Mouse (Mus musculus) kidney, postnatal 25 days (tissue): ENCODE results near the gene Clmn.

Experiments
- DNase-seq, 2 experiments: peaks; one replicate each; pipeline ENCODE4 v3.0.0; 2021; ENCODE audit warnings: mixed read lengths in 2 of 2

The Clmn gene

DNA sequence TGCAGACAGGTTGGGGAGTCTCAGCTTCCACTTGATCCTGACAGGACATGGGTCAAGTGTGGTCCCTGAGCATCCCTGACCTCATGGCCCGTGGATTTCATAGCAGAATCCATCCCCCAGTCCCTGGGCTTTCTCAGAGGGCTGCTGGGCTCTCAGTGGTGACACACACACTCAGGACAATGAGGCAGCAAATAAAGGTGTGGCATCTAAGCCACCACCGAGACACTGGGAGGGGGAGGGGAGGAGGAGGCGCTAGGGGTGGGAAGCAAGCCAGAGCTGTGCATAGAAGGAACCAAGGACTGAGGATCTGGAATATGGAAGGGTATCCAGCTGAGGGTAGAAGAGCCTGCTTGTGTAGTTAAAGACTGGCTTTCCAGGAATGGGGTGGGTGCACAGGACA is 11.2 kb upstream of the Clmn start:
- no peak for DNase-seq

DNA sequence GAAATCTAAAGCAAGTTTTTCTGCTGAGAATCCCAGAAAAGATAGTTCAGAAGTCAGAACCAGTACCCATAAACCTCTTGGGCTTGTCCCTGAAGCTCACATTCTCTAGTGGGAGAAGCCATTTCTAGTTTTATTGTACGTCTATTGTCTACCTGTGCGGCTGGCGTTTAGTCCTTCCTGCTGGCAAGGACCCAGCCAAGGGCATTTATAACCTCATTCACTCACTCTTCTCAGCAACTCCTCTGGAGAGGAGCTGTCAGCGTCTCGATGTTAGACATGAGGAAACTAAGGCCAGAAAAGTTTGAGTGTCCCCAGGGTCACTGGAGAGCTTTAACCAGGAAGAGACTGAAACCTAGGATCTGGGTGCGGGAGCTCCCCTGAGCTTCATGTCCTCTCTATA is 7.1 kb upstream of the Clmn start:
- no peak for DNase-seq

DNA sequence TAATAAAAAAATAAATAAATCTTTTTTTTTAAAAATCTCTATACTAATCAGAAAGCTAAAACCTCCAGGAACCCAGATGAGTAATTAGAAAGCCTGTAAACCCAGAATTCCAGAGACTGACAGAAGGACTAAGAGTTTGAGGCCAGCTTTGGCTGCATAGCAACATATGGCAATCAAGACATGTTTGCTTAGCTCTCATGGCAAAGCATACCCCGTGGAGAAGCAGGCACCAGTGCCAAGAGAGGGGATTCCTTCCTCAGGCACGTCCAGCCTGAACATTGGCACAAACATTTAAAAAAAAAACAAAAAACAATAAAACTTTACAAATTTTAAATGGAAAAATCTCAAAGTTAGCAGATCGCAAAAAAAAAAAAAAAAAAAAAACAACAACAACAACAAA is 4.9 kb upstream of the Clmn start:
- DNase-seq = no peak

DNA sequence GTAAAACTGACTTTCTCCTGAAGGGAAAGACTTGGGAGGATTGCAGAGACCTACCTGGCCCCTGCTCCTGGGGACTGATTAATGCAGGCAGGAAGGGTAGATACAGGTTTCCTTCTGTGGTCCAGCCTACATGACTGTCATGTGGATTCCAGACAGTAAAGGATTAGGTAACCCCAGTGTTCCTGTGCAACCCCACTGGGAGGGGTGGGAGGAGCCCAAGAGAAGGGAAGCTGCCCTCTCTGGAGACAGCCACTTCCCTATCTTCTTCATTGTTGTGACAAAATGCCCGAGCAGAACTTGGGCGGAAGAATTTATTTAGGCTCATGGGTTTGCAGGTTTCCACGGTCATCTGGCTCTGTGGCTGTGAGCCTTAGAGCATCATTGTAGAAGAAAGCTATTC is 3.6 kb upstream of the Clmn start:
- no peak for DNase-seq

DNA sequence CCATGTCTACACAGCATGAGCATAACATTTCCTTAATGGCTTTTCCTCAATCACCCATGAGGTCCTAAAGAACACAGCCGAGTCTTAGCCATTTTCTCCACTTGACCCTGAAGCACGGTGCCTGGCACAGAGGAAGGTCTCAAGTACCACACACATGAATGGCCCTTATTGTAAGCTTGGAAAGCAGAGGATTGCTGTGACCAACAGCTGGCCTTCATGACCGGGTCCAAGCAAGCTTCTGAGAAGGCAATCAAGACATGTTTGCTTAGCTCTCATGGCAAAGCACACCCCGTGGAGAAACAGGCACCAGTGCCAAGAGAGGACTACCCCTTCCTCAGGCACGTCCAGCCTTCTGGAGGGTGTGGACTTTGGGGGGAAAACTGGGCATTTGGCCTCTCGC is 3.0 kb upstream of the Clmn start:
- DNase-seq = no peak

DNA sequence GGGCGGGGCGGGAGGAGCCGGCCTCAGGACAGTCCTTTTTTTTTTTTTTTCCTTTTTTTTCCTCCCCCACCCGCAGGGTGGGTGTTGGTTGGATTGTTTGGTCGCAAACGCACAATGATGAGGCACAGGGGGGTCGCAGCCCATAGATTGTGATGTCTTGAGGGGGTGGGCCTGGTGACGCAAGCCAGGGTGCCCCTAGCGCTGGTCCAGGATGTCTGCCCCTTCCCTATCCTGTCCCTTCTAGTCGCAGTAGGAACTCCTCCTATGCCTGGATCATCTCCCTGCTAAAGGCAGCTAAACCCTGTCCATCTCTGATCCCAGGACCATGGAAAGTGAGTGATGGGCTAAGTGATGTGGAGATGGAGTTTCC is 275 bp upstream of the Clmn start:
- peak in 1 of 2 experiments; percentile 56 for DNase-seq

DNA sequence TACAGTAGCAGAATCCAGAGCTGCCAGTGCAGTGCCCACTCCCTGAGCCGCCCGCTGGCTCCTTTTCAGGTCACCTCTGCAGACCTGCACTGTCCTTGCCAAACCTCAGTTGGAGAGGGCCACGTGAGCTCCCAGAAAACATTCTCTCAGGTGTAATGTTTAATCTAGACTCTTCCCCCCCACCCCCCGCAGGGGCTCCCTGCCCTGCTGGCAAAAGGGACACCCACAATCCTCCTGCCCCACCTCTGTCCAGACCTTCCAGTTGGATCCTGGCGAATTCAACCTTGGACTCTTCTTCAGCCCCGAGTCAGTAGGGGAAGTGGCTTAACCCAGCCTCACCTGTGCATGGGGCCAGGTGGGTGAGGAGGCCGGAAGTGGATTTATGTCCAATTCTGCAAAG is 1.2 kb downstream of the Clmn start:
- DNase-seq = peak; percentile 90 to 95

DNA sequence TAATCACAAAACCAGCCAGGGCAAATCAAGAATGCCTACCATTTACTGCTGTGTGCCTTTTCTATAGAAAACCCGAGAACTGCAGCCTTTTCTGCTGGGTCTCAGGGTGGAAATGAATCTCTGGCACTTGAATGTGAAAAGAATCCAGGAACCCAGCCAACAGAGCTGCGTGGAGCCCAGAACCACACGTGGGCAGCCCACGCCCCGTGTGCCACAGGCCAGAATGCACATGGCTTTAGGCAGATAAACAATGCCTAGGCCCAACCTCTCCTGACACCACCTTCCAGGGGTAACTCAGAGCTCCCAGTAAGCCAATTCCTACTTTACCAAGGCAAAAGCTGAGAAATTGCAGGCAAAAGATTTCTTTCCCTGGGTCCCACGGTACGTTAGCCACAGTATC is 5.7 kb downstream of the Clmn start:
- no peak for DNase-seq

DNA sequence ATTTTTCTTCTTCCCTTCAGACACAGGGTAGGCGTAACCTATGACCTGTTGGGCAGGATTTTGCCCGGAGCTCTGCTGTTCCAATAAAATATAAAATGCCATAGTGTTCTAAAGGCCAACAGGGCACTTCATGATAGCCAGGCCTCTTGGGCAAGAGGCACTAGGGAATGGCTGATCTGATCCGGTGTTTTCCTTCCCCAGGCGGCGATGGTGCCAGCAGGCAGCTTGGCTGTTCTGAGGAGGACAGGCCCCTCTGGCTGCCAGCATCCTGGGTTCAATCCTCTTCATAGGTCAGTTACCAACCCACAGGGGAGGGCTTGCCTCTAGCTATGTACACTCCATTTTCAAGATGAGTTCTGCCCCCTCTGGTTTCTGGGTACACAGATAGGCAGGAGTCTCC is 6.1 kb downstream of the Clmn start:
- peak in 1 of 2 experiments; percentile 65 for DNase-seq

DNA sequence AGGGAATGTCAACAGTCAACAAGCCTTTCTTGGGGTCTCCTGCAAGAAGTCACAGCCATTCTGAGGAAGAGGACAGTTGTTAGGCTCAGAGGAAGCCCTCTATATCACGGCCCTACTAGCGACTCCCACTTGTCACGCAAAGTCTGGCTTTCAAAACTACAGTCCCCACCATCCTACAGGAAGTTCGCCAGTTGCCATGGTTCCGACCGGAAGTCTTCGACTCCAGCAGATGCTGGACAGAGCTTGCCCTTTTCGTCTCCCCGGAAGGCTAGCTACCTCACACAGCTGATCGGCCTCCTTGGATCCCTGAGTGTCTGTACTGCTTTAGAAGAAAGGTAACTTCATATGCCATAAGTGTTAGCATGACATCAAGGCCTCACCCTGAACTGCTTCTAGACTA is 7.3 kb downstream of the Clmn start:
- no peak for DNase-seq

DNA sequence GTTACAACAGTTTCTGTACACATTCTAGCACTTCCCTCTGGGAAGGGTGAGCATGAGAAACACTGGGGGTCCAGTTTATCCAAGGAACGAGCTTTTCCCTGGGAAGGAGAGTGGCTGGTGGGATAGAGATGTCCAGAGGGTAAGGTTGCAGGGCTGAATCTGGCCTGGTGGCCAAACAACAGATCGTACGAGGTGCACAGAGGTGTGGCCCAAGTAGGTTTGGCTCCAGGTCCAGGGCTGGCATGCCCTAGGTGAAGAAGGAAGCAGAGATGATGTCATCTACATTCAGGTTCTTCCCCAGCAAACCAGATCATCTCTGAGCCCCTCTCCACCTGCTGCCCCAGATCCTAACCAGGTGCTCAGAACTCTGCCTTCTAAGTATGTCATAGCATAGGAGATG is 8.3 kb downstream of the Clmn start:
- DNase-seq = no peak

DNA sequence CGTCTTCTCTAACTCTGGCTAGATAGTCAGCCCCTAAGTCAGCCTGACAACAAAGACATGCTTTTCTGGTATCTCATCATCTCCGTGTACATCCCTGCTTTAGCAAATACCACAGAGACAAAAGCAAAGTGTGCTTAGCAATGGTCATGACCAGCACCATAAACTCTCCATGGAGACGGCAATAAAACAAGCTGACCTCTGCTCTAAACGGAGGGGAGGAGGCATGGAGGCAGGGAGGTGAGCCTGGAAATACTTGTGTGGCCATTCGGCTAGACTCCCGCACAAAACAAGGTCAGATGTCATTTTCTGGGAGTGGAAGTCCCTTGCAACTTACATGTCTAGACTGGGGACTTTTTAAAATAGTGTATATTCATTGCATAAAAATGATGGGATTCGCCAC is 9.3 kb downstream of the Clmn start:
- DNase-seq = peak in 1 of 2 experiments; percentile 67

DNA sequence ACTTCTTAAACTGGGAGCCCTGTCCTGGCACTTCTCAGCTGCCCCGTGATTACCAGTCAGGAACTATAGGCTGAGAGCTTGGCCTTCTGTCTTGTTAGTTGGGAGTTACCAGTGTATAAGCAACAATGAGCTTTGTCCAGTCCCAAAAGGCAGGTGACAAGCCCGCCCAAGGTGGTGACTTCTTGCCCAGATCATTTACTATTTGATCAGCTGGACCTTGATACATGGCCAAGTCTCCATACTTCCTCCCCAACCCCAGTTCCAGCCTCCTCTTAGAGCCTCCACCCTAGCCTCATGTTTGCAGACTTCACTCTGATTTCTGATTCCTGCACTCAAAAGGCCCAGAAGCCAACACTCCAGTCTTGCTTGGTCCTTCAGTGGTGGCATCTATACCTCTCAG is 10.1 kb downstream of the Clmn start:
- no peak for DNase-seq

DNA sequence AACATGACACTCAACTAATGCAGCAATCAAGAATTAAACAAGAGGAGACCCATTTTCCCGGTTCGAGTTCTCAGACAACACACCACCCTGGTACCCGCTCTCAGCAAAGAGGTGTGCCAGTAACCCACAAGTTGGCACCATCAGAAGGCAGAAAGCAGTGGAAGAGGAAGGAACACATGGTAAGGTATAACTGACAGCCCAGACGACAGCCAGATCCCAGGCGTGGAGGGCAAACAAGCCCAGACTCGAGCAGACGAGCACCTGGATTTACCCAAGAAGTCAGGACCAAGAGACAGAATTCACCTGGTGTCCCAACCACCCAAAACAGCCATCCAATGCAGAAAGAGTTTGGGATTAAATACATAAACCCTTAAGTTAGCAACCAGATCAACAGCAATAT is 11.5 kb downstream of the Clmn start:
- DNase-seq = no peak

DNA sequence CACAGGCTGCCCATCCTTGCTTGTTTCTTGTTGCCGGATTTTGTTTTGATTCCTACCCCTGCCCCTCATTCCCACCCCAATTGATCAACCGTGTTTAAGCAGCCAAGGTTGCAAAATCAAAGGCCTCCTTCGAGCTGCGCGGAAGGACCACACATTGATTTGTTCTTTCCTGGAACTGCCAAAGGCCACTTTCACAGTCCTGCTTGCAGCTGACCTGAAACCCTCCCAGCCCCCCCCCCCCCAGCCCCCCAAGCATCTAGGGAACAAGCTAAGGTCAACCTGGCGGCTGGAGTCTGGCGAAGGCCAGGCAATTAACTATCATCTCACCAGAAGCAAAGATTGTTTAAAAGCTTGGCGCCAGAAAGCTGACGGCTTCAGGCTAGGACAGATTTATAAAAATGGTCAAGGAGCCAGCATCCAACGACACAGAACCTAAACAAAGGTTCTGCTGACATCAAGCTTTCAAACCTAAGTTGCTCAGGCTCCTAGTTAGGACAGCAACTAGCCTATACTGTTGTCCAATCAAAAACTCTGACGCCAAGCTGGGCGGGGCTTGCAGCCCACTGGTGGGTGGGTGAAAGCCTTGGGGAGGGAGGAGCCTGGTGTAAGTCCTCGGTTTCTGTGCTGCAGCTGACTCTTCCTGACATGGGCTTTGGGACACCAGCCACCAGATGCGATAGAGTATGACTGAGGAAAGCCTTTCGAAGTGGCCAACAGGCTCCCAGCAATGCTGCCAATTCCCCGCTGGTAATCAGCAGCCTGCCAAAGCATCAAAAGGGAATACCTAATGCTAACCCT is 13.0 kb downstream of the Clmn start:
- DNase-seq = peak; percentile 72 to 85

DNA sequence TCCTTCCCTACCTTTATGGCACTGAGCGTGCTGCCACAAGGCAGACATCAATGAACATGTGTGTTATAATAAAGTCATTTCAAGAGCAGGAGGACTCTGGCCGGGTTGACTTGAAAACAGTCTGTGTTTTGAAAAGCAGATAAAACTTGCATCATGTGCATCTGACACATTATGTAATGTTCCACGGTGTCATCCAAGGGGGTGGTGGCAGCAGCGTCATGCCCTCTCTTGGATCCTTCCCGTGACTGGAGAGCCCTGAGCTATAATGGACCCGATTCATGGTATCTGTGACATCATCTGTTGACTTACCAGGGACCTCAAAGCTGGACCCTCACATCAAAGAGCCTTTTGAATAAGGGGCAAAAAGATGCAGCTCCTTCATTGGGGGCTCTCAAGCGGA is 14.8 kb downstream of the Clmn start:
- no peak for DNase-seq

DNA sequence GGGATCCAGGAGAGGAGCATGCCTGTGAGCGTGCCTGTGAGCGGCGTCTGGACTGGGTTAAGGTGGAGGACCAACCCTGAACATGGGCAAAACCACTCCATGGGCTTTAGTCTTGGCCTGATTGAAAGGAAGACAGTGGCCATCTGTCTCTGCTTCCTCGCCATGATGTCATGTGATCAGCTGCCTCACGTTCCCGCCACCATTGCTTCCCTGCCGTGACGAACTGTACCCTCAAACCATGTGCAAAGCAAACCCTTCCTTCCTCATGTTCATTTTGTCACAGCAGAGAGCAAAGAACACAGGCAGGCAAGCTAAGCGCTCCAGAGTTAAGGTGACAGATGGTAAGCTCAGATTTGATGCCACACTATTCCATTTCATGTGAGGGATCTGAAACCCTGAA is 16.2 kb downstream of the Clmn start:
- no peak for DNase-seq

DNA sequence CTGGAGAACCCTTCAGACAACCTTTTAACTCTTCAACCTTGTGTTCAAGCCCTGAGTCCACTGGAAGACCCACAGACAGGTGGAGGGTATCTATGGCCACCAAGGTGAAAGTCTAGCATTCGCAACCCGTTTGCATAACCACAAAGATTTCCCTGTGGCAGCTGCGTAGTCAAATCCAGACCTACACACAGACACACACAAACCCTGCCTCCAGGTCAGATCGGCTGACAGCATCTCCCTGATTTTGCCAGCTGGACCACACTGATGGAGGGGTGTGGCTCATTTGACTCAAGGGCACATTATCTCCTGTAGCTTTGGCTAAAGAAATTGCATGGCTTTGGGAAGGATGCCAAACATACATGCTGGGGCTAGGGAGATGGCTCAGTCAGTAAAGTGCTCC is 17.6 kb downstream of the Clmn start:
- no peak for DNase-seq

DNA sequence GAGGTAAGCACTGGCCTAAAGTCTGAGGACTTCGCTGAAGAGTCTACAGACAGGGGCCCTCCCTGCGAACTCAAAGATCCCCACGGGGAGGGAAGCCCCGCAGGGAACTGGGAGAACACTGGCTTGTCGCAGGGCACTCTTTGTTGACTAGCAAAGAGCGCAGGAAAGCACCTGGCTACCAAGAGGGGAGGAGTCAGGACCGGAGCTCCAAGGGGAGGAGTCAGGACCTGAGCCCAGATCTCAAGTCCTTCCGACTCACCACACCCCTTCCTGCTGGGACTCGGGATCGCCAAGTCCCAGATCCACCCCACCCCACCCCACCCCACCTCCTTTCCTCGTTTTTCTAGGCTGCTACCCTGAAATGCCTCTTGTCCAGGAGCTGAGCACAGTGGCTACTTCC is 19.2 kb downstream of the Clmn start:
- DNase-seq = peak; percentile 69 to 89

DNA sequence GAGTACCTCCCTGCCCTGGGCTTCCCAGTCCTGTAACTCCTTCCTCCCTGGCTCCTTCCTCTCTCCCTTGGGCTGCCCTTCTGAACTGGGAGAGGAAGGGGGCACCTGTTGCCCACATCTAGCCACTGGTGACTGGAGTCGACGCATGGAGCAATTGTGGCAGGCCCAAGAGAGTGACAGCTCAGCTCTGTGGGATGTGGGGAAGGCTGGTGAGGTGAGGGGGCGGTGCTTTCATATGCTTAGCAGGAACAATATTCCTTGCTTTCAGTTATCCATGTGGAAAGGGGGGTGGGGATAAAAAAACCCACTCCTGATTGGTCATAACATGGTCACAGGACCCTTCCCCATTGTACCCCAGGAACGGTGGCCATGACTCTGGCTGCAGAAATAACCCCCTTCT is 19.9 kb downstream of the Clmn start:
- DNase-seq = no peak

DNA sequence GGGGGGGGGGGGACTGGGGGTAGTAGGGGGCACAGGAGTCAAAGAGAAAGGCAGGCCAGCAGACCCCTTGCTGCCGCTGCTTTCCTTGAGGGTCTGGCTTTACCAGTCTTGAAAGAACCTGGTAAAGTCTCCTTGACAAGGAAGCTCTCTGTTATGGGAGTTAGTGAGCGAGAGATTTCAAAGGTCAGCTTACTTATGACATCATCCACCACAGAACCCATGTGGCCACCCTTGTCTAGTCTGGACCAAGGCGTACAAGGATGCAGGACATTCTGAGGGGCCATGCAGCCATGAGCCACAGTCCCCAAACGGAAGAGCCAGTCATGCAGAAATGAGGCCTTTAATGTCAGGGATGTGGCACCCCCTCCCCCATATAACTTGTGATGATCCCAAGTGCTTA is 20.6 kb downstream of the Clmn start:
- DNase-seq = no peak

DNA sequence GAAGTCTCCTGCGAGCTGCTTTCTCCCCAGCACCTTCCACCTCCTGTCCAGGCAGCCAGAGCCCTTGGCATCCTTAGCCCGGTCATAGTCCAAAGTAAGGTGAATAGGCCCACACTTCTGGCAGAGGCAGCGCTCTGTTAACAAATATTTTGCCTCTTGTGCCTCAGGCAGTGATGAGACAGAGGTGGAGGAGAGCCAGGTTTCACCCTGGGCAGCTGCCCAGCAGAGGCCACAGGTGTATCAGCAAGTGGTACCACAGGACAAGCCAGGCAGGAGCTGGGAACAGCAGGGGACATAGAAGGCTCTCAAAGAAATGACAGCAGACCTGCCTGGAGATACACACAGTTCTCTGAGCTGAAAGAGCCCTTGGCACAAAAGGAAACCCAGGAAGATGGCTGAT is 23.6 kb downstream of the Clmn start:
- DNase-seq = peak; percentile 84 to 92

DNA sequence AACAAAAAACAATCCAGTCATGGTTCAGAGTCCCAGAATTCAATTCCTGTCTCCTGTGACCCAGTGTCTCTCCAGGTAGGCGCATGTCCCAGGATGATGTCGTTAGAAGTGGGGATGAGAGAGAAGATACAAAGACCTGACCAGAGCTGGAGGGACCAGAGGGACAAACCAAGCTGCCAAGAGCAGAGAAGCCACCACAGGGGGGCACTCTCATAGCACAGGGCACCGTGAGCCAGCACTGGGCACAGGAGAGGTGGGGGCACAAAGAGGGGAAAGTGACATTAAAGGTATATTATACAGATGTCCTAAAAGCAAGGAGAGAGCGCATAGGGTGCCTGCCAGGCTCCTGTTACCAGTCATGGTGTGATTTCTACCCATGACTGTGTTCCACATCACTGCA is 25.9 kb downstream of the Clmn start:
- peak; percentile 74 to 76 for DNase-seq

DNA sequence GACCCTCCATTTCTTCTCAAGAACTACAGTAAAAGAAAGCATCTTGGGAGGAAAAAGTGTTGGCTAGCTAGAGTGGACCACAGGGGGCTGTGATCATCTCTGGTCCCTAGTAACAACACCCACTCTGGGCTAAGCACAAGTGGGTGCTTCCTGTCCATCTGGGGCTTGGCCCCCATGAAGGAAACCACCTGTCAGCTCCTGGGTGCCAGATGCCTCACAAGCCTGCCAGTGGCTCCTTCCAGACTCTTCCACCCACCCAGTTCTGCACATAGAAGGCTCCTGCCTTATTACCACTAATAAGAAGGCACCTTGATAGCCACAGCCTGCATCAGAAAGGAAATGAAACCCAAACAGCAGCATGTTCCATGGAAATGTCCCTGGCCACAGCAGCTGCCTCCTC is 26.4 kb downstream of the Clmn start:
- DNase-seq = no peak

DNA sequence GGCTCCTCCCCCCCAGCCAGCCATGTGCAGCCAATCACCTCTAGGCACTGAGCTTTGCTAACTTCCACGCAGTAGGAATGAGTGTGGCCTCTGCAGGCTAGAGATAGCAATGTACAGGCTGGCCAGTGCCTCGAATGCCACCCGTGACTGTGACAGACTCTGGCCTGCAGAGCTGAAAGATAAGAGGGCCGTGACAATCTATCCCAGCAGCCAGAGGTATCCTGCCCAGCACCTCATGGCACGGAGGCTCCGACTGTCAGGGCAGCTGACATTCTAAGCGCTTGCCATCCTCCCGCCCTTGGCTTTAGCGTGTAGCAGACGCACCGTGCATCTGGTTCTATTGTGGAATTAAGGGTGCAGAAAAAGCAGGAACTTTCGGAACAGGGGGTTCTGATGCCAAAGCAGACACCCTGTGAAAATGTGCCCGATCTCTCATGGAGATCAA is 26.9 kb downstream of the Clmn start:
- DNase-seq = no peak
